ENCODE assay signal across 23 mouse cellular contexts in the genomic region with DNA sequence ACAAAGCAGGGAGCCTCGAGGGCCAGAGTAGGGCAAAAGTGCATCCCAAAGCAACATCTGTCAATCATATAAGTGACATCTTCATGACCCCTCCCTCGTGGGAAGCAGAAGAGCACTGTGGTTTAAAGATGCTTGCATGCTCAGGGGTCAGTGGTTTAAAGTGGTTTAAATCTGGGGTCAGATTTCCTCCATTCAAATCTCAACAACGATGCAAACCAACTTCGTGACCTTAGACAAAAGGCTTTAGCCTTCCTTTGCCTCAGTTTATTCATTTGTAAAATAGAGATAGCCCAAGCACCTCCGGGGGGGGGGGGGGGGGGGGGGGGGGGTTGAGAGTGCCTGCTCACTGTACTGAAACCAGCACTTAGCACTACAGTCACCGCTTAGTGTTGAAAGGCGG.
"Had no signal": no experiment of that assay in that cellular context is flagged by ENCODE, and none has a peak within 500 bp of the region (broad histone marks: within the 10 kb centered on the region; RNA-seq: fewer than 3 reads in every experiment).

No protein-coding gene starts in this region.

- H3K9me3 ChIP-seq: heart, embryonic 10.5 days; heart, embryonic 12.5 days; hindbrain, embryonic 10.5 days; hindbrain, embryonic 12.5 days; intestine, embryonic 15.5 days; limb, embryonic 13.5 days; limb, embryonic 15.5 days; liver, embryonic 13.5 days; liver, embryonic 15.5 days had no signal

- H3K4me1 ChIP-seq: heart, embryonic 10.5 days; heart, embryonic 12.5 days; hindbrain, embryonic 12.5 days; intestine, embryonic 15.5 days; limb, embryonic 13.5 days; limb, embryonic 15.5 days; liver, embryonic 15.5 days had no signal

- H3K36me3 ChIP-seq: heart, embryonic 10.5 days; heart, embryonic 12.5 days; hindbrain, embryonic 10.5 days; hindbrain, embryonic 12.5 days; intestine, embryonic 15.5 days; limb, embryonic 13.5 days; limb, embryonic 15.5 days; liver, embryonic 13.5 days; liver, embryonic 15.5 days had no signal

- H3K27me3 ChIP-seq: hindbrain, embryonic 12.5 days; intestine, embryonic 15.5 days; limb, embryonic 13.5 days; limb, embryonic 15.5 days; liver, embryonic 13.5 days had no signal

- DNase-seq: gastrocnemius, postnatal 10 days; gastrocnemius, postnatal 25 days; heart, adult 18-20 months; heart, postnatal 10 days; heart, postnatal 4 days; kidney, adult 18-20 months; kidney, adult 8-10 months; kidney, postnatal 10 days; kidney, postnatal 36 days; layer of hippocampus, adult 9-11 months; layer of hippocampus, postnatal 36 days; left cerebral cortex, postnatal 4 days; liver, embryonic 13.5 days had no signal

- H3K4me2 ChIP-seq: heart, embryonic 12.5 days; hindbrain, embryonic 12.5 days; hindbrain, embryonic 14.5 days; intestine, embryonic 15.5 days; limb, embryonic 13.5 days; limb, embryonic 15.5 days; liver, embryonic 11.5 days; liver, embryonic 13.5 days; liver, embryonic 15.5 days had no signal

- H3K27ac ChIP-seq: heart, embryonic 10.5 days; hindbrain, embryonic 10.5 days; hindbrain, embryonic 12.5 days; hindbrain, embryonic 14.5 days; intestine, embryonic 15.5 days; limb, embryonic 13.5 days; limb, embryonic 15.5 days; liver, embryonic 13.5 days; liver, embryonic 15.5 days had no signal

- H3K9ac ChIP-seq: heart, embryonic 12.5 days; hindbrain, embryonic 12.5 days; hindbrain, embryonic 14.5 days; intestine, embryonic 15.5 days; limb, embryonic 13.5 days; limb, embryonic 15.5 days; liver, embryonic 13.5 days; liver, embryonic 15.5 days had no signal

- H3K4me3 ChIP-seq: heart, embryonic 10.5 days; heart, embryonic 12.5 days; hindbrain, embryonic 10.5 days; hindbrain, embryonic 12.5 days; intestine, embryonic 15.5 days; limb, embryonic 13.5 days; limb, embryonic 15.5 days; liver, embryonic 13.5 days; liver, embryonic 15.5 days had no signal
